Mouse (Mus musculus): ENCODE measurements around the gene Ttc30a1. TPM values are rescaled to one million over a fixed set of nuclear protein-coding genes. Genes with fewer than 3 reads are reported as not detected.
"Not testable (repeated sequence)": the region's sequence is repeated elsewhere in the genome, so short reads cannot be mapped to it uniquely, and the experiment has no call there.

Ttc30a1 gene
- total RNA-seq, 2 experiments from 2014 or later = 3.4 to 4.0 TPM

DNA sequence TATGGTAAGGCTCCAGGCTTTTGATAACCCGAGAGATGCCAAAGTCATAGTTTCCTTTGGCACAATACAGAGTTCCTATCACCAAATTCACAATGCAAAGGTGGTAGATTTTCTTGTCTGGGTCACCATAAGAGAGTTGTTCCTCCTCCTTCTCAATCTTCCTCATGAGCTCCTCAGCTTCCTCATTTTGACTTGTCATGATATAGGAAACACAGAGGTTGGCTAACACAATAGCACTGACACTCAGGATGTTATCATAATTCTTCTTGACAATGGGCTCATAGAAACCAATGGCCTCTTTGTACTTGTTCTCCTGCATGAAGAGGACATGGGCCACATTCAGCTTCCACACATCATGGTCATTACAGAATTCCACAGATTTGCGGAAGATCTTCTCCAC, 45.1 kb downstream of the Ttc30a1 start:
- not testable (repeated sequence) for DNase-seq (ENCODE audit: low spot score in 2 of 2)

DNA sequence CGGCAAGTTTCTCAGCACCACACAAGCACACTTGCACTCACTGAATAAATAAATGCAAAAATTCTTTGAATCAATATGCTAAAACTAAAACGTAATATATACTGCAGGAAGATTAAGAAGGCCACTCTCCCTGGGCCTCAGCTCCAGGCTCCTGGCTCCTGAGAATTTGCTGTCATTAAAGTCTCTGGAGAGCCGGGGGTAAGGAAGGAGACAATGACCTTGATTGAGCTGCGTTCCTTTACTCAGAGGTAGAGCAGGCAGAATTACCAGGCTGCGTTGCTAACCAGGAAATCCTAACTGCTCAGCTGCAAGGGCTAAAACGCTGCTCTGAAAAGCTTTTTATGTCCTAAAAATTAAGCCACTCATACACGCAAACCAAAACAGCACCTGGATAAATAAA, 48.2 kb downstream of the Ttc30a1 start:
- no peak for DNase-seq (ENCODE audit: low spot score in 2 of 2)

- no peak for DNase-seq (ENCODE audit: low spot score in 2 of 2)
These were observed 50.8 kb downstream of the Ttc30a1 start for GRCm38 (mm10) chr2:75930941-75931340.

- DNase-seq (ENCODE audit: low spot score in 2 of 2) = no peak
These were observed 51.9 kb downstream of the Ttc30a1 start for GRCm38 (mm10) chr2:75929786-75930444.

DNA sequence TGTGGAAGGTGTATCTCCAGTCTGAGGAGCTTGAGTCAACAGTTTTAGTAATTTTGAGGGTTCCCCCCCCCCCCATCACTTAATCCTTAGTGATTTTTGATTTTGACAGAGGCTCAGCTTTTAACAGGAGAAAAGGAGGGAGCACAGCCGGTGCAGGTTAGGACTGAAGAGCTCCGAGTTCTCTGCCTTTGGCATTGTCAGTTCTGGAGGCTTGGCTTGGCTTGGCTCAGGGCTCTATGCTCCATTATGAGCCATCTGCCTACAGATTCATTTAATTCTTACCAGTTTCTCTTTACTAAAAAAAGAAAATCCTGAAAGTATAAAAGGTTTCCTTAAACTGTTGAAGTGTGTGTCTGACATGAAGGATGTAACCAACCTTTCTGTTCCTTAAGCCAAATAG, 52.6 kb downstream of the Ttc30a1 start:
- DNase-seq (ENCODE audit: low spot score in 2 of 2) = no peak

Other genes starting within 250 kb of the Ttc30a1 start
- 10 to 100 TPM; 58.4 to 58.7 TPM for gene Agps, start 149.8 kb downstream of the Ttc30a1 start, total RNA-seq (2021)
- 10 to 100 TPM; 12.3 to 12.8 TPM for gene Ttc30b, start 43.4 kb downstream of the Ttc30a1 start, total RNA-seq (2021)
- under 1 TPM; 0.27 to 0.45 TPM for gene Ttc30a2, start 3.8 kb downstream of the Ttc30a1 start, total RNA-seq (2021)